Mouse (Mus musculus) stomach, postnatal 0 days (tissue): ENCODE results near the gene Misp. TPM values are rescaled to one million over a fixed set of nuclear protein-coding genes. Genes with fewer than 3 reads are reported as not detected.
A peak's percentile ranks its signal among the peaks of the same experiment; 100 is the strongest.

ENCODE experiments used
- ATAC-seq: fragments of 200-750 bp; cut with Nextera tagmentation; 2 replicates; pipeline ENCODE4 v1.8.0; 2017; ENCODE audit not compliant: low FRiP score, low TSS enrichment
- DNase-seq: peaks from one replicate; pipeline ENCODE4 v3.0.0-alpha.2; 2016; ENCODE audit warnings: low spot score
- H3K27ac ChIP-seq: fragments of 300-500 bp; sonication (generic); replicated peaks from 2 replicates; pipeline ENCODE4 v1.5.1; 2014; ENCODE audit warnings: mild to moderate bottlenecking, control low read depth
- H3K27me3 ChIP-seq: fragments of 300-500 bp; sonication (generic); 2 replicates; pipeline ENCODE4 v1.6.1; 2014; ENCODE audit warnings: low read length; ENCODE audit not compliant: control insufficient read depth, insufficient read depth
- H3K36me3 ChIP-seq: fragments of 300-500 bp; sonication (generic); 2 replicates; pipeline ENCODE4 v1.6.1; 2014; ENCODE audit warnings: low read length, mixed read lengths; ENCODE audit not compliant: control insufficient read depth, insufficient read depth
- H3K4me1 ChIP-seq: fragments of 300-500 bp; sonication (generic); replicated peaks from 2 replicates; pipeline ENCODE4 v1.6.1; 2014; ENCODE audit warnings: antibody characterized with exemption; ENCODE audit not compliant: control insufficient read depth, insufficient read depth
- H3K4me2 ChIP-seq: fragments of 300-500 bp; sonication (generic); replicated peaks from 2 replicates; pipeline ENCODE4 v1.6.1; 2014; ENCODE audit warnings: low read depth, mild to moderate bottlenecking, control low read depth, moderate library complexity
- H3K4me3 ChIP-seq: fragments of 300-500 bp; sonication (generic); 2 replicates; pipeline ENCODE4 v1.5.1; 2014; ENCODE audit warnings: low read depth, low read length, control low read depth
- H3K9ac ChIP-seq: fragments of 300-500 bp; sonication (generic); 2 replicates; pipeline ENCODE4 v1.6.1; 2014; ENCODE audit warnings: mild to moderate bottlenecking, low read length, control low read depth, mixed read lengths
- H3K9me3 ChIP-seq: fragments of 300-500 bp; sonication (generic); 2 replicates; pipeline ENCODE4 v1.6.1; 2016; ENCODE audit warnings: low read length; ENCODE audit not compliant: control insufficient read depth
- CTCF ChIP-seq: IDR thresholded peaks from 2 replicates; pipeline ENCODE4 v1.5.1; 2016; ENCODE audit warnings: antibody characterized with exemption, low read depth, mild to moderate bottlenecking, moderate library complexity
- EP300 ChIP-seq: optimal IDR thresholded peaks from 2 replicates; pipeline ENCODE3; 2016; ENCODE audit warnings: antibody characterized with exemption
- WGBS: fragments of 180-500 bp; shearing (Covaris S2); extraction: QIAGEN DNeasy Blood & Tissue Kit; methylation state at CpG from one replicate; pipeline ENCODE4 v1.1.7; 2014; 5-methylcytosine and 5-hydroxymethylcytosine counted together
- polyA plus RNA-seq: library from polyadenylated mRNA; unstranded; fragments of >200 nt; fragmentation: Nextera tagmentation; extraction: Ambion mirVana; gene quantifications from 2 replicates; pipeline ENCODE4 v1.2.1, GENCODE M21; 2015

Gene Misp
- polyA plus RNA-seq, 1 experiment from 2014 or later: 58.0 TPM

DNA sequence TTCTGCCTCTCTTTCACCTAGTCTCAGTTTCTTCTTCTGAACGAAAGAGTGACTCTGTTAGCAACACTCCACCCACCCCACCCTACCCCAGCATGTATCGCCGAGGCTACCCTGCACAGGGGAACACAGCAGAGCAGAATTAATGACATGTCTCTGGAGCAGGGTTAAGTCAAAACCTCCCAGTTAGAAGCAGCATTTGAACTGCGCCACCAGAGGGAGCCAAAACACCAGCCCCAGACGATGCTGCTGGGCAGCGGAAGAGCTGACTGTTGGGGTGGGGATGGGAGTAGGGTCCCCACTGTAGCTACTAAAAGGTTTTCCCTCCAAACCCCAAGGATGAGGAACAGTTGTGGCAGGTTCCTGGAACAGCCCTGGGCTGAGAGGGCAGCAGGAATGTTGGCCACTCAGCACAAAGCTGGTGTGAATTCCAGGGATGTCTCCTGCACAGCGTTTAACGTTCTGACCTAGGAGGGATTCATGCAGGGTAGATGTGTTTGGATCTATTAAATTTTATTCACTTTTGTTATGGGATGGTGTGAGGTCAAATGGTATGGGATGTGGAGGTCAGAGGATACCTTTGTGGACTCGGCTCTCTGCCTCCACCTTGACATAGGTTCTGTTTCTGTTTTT, 14.1 kb downstream of the Misp start:
- Histone ChIP-seq H3K4me1 (no peaks in the 10 kb centered on the region), H3K27ac (no peak overlapping the region), H3K9ac (no peak overlapping the region), H3K36me3 (no peaks in the 10 kb centered on the region; the same call in 1 of the 2 replicates), H3K27me3 (no peaks in the 10 kb centered on the region), H3K4me2 (no peak overlapping the region), H3K4me3 (no peak overlapping the region), H3K9me3 (no peaks in the 10 kb centered on the region)
- ATAC-seq: peak; percentile 52
- peak; percentile 82 for DNase-seq
- WGBS: 19% methylated on average over 9 of the region's 9 CpGs
- TF ChIP-seq EP300 (no peak), CTCF (peak; percentile 98)

DNA sequence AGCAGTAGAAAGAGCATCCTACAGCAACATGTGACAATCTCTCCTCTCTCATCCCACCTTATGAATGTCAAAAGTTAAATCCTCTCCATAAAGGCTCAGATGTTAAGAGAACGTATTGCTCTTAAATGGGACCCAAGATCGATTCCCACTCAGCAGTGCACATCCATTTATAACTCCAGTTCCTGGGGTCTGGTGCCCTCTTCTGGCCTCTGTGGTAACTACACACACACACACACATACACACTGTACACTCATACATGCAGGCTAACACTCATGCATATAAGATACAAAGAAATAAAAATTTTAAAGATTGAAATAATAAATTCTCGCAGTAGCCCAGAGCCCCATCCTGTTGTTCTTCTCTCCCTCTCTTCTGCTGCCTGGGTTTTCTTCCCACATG, 16.1 kb downstream of the Misp start:
- Histone ChIP-seq H3K4me2 (no peak overlapping the region), H3K4me3 (no peak overlapping the region), H3K4me1 (no peaks in the 10 kb centered on the region), H3K36me3 (no peaks in the 10 kb centered on the region), H3K9ac (no peak overlapping the region), H3K27ac (no peak overlapping the region), H3K9me3 (no peaks in the 10 kb centered on the region), H3K27me3 (no peaks in the 10 kb centered on the region)
- ATAC-seq (no peak), DNase-seq (no peak)
- TF ChIP-seq EP300 (no peak), CTCF (peak; percentile 56)
- WGBS: 95% methylated on average over 3 of the region's 3 CpGs

- DNase-seq: no peak
- no peak overlapping the region for H3K4me2 ChIP-seq
- no peaks in the 10 kb centered on the region for H3K36me3 ChIP-seq
- H3K4me3 ChIP-seq: no peak overlapping the region
- H3K4me1 ChIP-seq: no peaks in the 10 kb centered on the region
- H3K9ac ChIP-seq: no peak overlapping the region
- no peaks in the 10 kb centered on the region for H3K27me3 ChIP-seq
- no peak for ATAC-seq
- WGBS: 41% methylated on average over 2 of the region's 2 CpGs
- no peak overlapping the region for H3K27ac ChIP-seq
- no peak for TF ChIP-seq CTCF
- TF ChIP-seq EP300: no peak
- no peaks in the 10 kb centered on the region for H3K9me3 ChIP-seq
Observed at GRCm38 (mm10) chr10:79838151-79838550, 17.4 kb downstream of the Misp start.

DNA sequence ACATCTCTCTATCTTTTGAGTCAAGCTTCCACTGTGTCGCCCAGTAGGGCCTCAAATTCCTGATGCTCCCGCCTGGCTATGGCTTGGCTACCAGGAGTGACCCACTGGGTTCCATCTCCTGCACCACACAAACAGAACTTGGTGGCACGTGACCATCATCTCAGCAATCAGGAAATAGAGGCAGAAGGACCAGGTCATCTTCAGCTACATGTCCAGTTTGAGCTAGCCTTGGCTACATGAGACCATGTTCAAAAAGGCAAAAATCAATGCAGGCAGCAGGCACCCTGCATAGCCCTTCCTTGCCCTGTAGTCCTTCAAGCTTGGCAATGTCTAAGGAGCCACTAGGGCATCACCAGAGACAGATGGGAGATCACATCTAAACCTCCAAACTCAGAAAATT, 19.3 kb downstream of the Misp start:
- Histone ChIP-seq H3K4me3 (no peak overlapping the region), H3K9ac (no peak overlapping the region), H3K27ac (peak overlapping the region; percentile 91), H3K36me3 (no peaks in the 10 kb centered on the region), H3K4me2 (no peak overlapping the region), H3K9me3 (no peaks in the 10 kb centered on the region), H3K4me1 (no peaks in the 10 kb centered on the region), H3K27me3 (no peaks in the 10 kb centered on the region)
- 94% methylated on average over 3 of the region's 3 CpGs for WGBS
- ATAC-seq (no peak), DNase-seq (no peak)
- TF ChIP-seq EP300: no peak
- no peak for TF ChIP-seq CTCF

- Histone ChIP-seq H3K36me3 (no peaks in the 10 kb centered on the region), H3K27ac (peak overlapping the region; percentile 91), H3K9me3 (no peaks in the 10 kb centered on the region), H3K4me3 (peak overlapping the region; percentile 39), H3K9ac (peak overlapping the region; percentile 53; the same call in 1 of the 2 replicates), H3K4me1 (no peaks in the 10 kb centered on the region), H3K27me3 (no peaks in the 10 kb centered on the region), H3K4me2 (peak overlapping the region; percentile 76)
- TF ChIP-seq CTCF (peak; percentile 48), EP300 (peak; percentile 48)
- ATAC-seq: peak; percentile 89
- peak; percentile 70 for DNase-seq
- WGBS: under 1% methylated on average over 24 of the region's 24 CpGs
Observed at GRCm38 (mm10) chr10:79840644-79841551, 20.1 kb downstream of the Misp start.

DNA sequence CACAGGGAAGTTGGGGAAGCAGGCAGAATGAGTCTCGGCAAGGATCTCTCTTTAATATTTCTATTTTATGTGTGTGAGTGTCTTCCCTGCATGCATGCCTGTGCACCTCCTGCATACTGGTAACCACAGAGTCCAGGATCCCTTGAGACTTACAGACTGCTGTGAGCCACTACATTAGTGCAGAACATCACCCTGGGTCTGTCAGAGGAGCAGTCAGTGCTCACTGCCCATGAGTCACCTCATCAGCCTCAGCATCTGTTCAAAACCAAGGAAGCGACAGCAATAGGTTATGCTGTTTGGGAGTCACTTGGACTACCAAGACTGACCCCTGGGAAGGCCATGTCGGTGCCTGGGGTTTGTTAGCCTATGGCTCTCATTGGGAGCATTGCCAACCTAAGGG, 21.5 kb downstream of the Misp start:
- WGBS: 58% methylated on average over 3 of the region's 3 CpGs
- Histone ChIP-seq H3K36me3 (no peaks in the 10 kb centered on the region), H3K4me3 (no peak overlapping the region), H3K27ac (no peak overlapping the region), H3K4me1 (no peaks in the 10 kb centered on the region), H3K4me2 (no peak overlapping the region), H3K9ac (no peak overlapping the region), H3K27me3 (no peaks in the 10 kb centered on the region), H3K9me3 (no peaks in the 10 kb centered on the region)
- DNase-seq (no peak), ATAC-seq (no peak)
- TF ChIP-seq EP300: no peak
- TF ChIP-seq CTCF: no peak
